Mouse (Mus musculus): ENCODE measurements at regions not wholly inside any gene's neighbourhood (a gene's known extent, or its start where the extent isn't known, plus 50 kb on each side); places are given as distances from the start of the nearest gene placed in this dataset.

DNA sequence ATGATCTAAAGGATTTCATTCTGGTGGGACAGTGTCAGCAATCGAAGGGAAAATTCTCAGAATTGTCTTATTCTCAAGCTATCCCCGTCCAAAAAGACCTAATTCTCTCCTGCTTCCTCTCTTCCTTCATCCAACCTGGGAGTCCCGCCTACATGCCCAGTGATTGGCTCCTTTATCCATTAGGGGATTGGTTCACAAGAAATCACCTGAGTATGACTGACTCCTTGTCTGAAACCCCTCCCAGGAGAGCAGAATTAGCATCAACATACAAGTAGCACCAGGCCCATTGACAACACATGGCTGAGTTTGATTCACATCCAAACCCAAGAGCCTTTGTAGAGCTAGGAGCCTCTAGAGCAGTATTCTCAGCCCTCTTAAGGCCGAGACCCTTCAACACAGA is 148.9 kb downstream of the Zfp706 start:
- no peak for TF ChIP-seq CTCF (IDR thresholded peaks at IDR 0.05; ENCODE audit: low read depth)
- no peak for TF ChIP-seq EP300 (IDR thresholded peaks at IDR 0.05; ENCODE audit: low read depth)
- H3K9ac ChIP-seq (replicated peaks), result no peak overlapping the region
- H3K27ac ChIP-seq, result no peak overlapping the region
- no peak for DNase-seq (ENCODE audit: low read depth in 3 of 3, low spot score in 3 of 3)
- no peak overlapping the region for H3K4me3 ChIP-seq (ENCODE audit: insufficient read depth in 1 of 2, low read depth in 2 of 2, low read length in 2 of 2)
- no peaks in the 10 kb centered on the region for H3K36me3 ChIP-seq (replicated peaks; ENCODE audit: control insufficient read depth, insufficient read depth, low read depth)
- no peaks in the 10 kb centered on the region for H3K9me3 ChIP-seq (ENCODE audit: control insufficient read depth, low read length)
- H3K4me2 ChIP-seq (ENCODE audit: low read depth), result no peak overlapping the region
- no peaks in the 10 kb centered on the region for H3K4me1 ChIP-seq (replicated peaks; ENCODE audit: control insufficient read depth in 2 of 2, insufficient read depth in 2 of 2, low read length in 1 of 2)
- no peaks in the 10 kb centered on the region for H3K27me3 ChIP-seq (ENCODE audit: control insufficient read depth, insufficient read depth, low read length)
- 46% methylated on average over 4 of the region's 4 CpGs for WGBS (ENCODE audit: insufficient replicate concordance)
- no peak for ATAC-seq (ENCODE audit: insufficient read depth)

DNA sequence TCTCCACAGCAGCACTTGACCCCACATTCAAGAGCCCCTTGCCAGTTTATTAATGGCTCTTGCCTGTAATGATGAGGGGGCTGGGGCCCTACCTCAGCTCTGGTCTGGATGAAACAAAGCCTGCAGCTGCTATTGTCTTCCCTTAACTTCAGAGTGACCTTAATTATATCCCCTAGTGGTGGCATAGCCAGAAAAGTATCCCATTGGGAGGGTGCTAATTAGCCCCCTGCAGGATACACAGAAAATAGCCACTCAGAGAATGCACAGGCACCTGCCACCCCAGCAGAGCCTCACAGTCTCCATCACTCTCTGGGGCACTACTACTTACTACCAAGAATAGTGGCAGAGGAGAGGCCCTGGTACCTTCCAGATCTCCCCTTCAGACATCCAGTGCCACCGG is 150.0 kb downstream of the Zfp706 start:
- H3K27me3 ChIP-seq (ENCODE audit: control insufficient read depth, insufficient read depth, low read length), result no peaks in the 10 kb centered on the region
- H3K27ac ChIP-seq, result no peak overlapping the region
- DNase-seq (ENCODE audit: low read depth in 3 of 3, low spot score in 3 of 3) (no peak), ATAC-seq (ENCODE audit: insufficient read depth) (no peak)
- H3K9me3 ChIP-seq (ENCODE audit: control insufficient read depth, low read length), result no peaks in the 10 kb centered on the region
- H3K4me3 ChIP-seq (ENCODE audit: insufficient read depth in 1 of 2, low read depth in 2 of 2, low read length in 2 of 2), result no peak overlapping the region
- no peak overlapping the region for H3K9ac ChIP-seq (replicated peaks)
- TF ChIP-seq EP300 (IDR thresholded peaks at IDR 0.05; ENCODE audit: low read depth) (no peak), CTCF (IDR thresholded peaks at IDR 0.05; ENCODE audit: low read depth) (peak; percentile 38)
- no peaks in the 10 kb centered on the region for H3K36me3 ChIP-seq (replicated peaks; ENCODE audit: control insufficient read depth, insufficient read depth, low read depth)
- no peaks in the 10 kb centered on the region for H3K4me1 ChIP-seq (replicated peaks; ENCODE audit: control insufficient read depth in 2 of 2, insufficient read depth in 2 of 2, low read length in 1 of 2)
- no peak overlapping the region for H3K4me2 ChIP-seq (ENCODE audit: low read depth)
- 65% methylated on average over 1 of the region's 1 CpGs for WGBS (ENCODE audit: insufficient replicate concordance)

DNA sequence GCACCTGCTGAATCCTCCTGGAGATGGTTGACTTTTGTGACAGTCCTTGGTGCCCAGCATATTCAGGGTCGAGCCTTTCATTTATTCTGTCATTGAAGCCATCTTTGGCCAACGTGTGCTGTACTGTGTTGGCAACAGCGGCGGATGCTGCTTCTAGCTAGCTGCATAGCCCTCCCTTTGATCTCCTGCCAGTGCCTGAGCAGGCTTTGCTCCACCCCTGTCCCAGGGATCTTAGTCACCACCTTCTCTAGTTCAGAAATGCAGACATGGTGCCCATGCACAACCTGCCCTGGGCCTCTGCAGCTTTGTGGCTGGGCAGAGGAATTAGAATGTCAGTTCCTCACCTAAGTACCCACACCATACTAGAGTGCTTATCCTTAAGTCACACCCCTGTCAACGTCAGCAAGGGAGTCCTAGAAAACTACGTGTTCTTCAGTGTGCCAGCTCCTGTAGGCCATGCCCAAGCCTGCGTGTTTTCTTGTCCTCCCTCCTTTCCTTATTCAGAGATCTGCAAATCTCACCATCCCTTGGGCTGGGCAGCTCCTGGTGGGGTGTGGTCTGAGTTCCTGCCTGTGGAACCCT is 151.9 kb downstream of the Zfp706 start:
- no peak for ATAC-seq (ENCODE audit: insufficient read depth)

DNA sequence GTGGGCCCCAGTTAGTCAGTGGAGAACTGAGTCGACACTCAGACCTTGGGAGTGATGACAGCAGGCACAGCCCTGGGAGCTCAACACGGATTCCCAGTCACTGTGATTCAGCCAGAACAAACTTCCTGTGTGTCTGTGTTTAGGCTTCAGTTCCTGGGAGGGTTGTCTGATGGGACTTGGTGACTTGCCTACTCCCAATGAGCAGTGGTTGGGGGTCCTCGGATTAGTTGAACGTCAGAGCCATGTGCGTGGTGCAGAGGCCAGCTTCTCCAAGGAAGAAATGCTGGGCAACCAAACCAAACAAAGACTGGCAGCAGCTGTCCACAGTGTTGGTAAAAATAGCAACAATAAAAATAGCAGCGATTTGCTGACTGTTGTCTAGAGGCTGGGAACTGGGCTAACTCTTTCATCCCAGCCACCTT is 152.7 kb downstream of the Zfp706 start:
- Histone ChIP-seq H3K27me3 (ENCODE audit: control insufficient read depth, insufficient read depth, low read length) (no peaks in the 10 kb centered on the region), H3K9me3 (ENCODE audit: control insufficient read depth, low read length) (no peaks in the 10 kb centered on the region), H3K4me3 (ENCODE audit: insufficient read depth in 1 of 2, low read depth in 2 of 2, low read length in 2 of 2) (no peak overlapping the region), H3K4me1 (replicated peaks; ENCODE audit: control insufficient read depth in 2 of 2, insufficient read depth in 2 of 2, low read length in 1 of 2) (no peaks in the 10 kb centered on the region), H3K27ac (no peak overlapping the region), H3K36me3 (replicated peaks; ENCODE audit: control insufficient read depth, insufficient read depth, low read depth) (no peaks in the 10 kb centered on the region), H3K9ac (replicated peaks) (no peak overlapping the region), H3K4me2 (ENCODE audit: low read depth) (no peak overlapping the region)
- DNase-seq (ENCODE audit: low read depth in 3 of 3, low spot score in 3 of 3) (no peak), ATAC-seq (ENCODE audit: insufficient read depth) (no peak)
- no peak for TF ChIP-seq EP300 (IDR thresholded peaks at IDR 0.05; ENCODE audit: low read depth)
- TF ChIP-seq CTCF (IDR thresholded peaks at IDR 0.05; ENCODE audit: low read depth), result no peak
- WGBS (ENCODE audit: insufficient replicate concordance), result 40% methylated on average over 6 of the region's 6 CpGs

More for the DNA sequence above, 151.9 kb downstream of the Zfp706 start:
- H3K36me3 ChIP-seq (replicated peaks; ENCODE audit: control insufficient read depth, insufficient read depth, low read depth), result no peaks in the 10 kb centered on the region
- no peaks in the 10 kb centered on the region for H3K4me1 ChIP-seq (replicated peaks; ENCODE audit: control insufficient read depth in 2 of 2, insufficient read depth in 2 of 2, low read length in 1 of 2)
- no peak for TF ChIP-seq EP300 (IDR thresholded peaks at IDR 0.05; ENCODE audit: low read depth)
- TF ChIP-seq CTCF (IDR thresholded peaks at IDR 0.05; ENCODE audit: low read depth), result no peak
- no peak overlapping the region for H3K4me3 ChIP-seq (ENCODE audit: insufficient read depth in 1 of 2, low read depth in 2 of 2, low read length in 2 of 2)
- H3K27me3 ChIP-seq (ENCODE audit: control insufficient read depth, insufficient read depth, low read length), result no peaks in the 10 kb centered on the region
- WGBS (ENCODE audit: insufficient replicate concordance), result 61% methylated on average over 7 of the region's 7 CpGs
- H3K4me2 ChIP-seq (ENCODE audit: low read depth), result no peak overlapping the region
- no peak overlapping the region for H3K27ac ChIP-seq
- no peak for DNase-seq (ENCODE audit: low read depth in 3 of 3, low spot score in 3 of 3)
- no peak overlapping the region for H3K9ac ChIP-seq (replicated peaks)
- H3K9me3 ChIP-seq (ENCODE audit: control insufficient read depth, low read length), result no peaks in the 10 kb centered on the region

DNA sequence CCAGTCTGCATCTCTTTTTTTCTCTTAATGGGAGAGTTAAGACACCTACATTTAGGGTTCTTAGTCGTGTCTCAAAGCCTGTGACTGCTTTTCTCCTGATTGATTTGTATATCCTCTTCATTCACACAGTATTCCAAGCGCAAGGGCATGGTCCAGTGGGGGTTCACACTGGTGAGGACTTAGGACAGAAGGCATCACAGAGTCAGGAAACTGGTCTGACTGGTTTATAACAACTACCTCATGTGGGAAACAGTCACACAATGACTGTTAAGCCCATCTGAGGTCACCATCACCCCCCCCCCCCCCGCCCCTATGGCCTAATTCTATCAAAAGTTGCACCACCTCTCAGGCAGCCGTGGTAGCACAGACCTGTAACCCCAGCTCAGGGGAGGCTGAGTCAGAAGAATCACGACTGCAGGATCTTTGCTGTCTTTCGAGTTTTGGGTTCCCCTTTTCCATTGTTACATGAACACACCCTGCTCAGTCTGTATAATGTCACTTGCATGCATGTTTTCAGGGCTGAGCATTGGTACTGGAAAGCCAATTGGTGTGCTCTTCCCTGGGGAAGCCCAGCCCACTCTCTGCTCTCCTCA is 155.2 kb downstream of the Zfp706 start:
- Histone ChIP-seq H3K9me3 (ENCODE audit: control insufficient read depth, low read length) (no peaks in the 10 kb centered on the region), H3K36me3 (replicated peaks; ENCODE audit: control insufficient read depth, insufficient read depth, low read depth) (no peaks in the 10 kb centered on the region), H3K4me3 (ENCODE audit: insufficient read depth in 1 of 2, low read depth in 2 of 2, low read length in 2 of 2) (no peak overlapping the region), H3K9ac (replicated peaks) (no peak overlapping the region), H3K4me1 (replicated peaks; ENCODE audit: control insufficient read depth in 2 of 2, insufficient read depth in 2 of 2, low read length in 1 of 2) (no peaks in the 10 kb centered on the region), H3K27ac (no peak overlapping the region), H3K4me2 (ENCODE audit: low read depth) (no peak overlapping the region), H3K27me3 (ENCODE audit: control insufficient read depth, insufficient read depth, low read length) (no peaks in the 10 kb centered on the region)
- ATAC-seq (ENCODE audit: insufficient read depth) (no peak), DNase-seq (ENCODE audit: low read depth in 3 of 3, low spot score in 3 of 3) (no peak)
- WGBS (ENCODE audit: insufficient replicate concordance), result 30% methylated on average over 6 of the region's 6 CpGs
- no peak for TF ChIP-seq EP300 (IDR thresholded peaks at IDR 0.05; ENCODE audit: low read depth)
- no peak for TF ChIP-seq CTCF (IDR thresholded peaks at IDR 0.05; ENCODE audit: low read depth)
